Mouse (Mus musculus) liver, embryonic 14.5 days (tissue): Measurements from ENCODE around the gene Gtf2ird1.

Source experiments
- CTCF ChIP-seq: IDR thresholded peaks from 2 replicates; pipeline ENCODE4 v1.5.1; 2016; ENCODE audit warnings: antibody characterized with exemption, low read depth, control low read depth
- EP300 ChIP-seq: IDR thresholded peaks from 2 replicates; pipeline ENCODE4 v1.6.1; 2016; ENCODE audit warnings: antibody characterized with exemption, low read depth

- TF ChIP-seq CTCF (peak; percentile 88), EP300 (no peak)
These were observed 82.5 kb downstream of the Gtf2ird1 start for GRCm38 (mm10) chr5:134373912-134374488.
